Mouse (Mus musculus) stomach, embryonic 16.5 days (tissue): Measurements from ENCODE around the gene Pigo. TPM values are rescaled to one million over a fixed set of nuclear protein-coding genes. Genes with fewer than 3 reads are reported as not detected.

Source experiments
- ATAC-seq: fragments of 200-750 bp; cut with Nextera tagmentation; 2 replicates; pipeline ENCODE4 v1.8.0; 2017; ENCODE audit warnings: moderate number of reproducible peaks, moderate TSS enrichment; ENCODE audit not compliant: insufficient read depth, low FRiP score
- H3K27ac ChIP-seq: fragments of 300-500 bp; sonication (generic); 2 replicates; pipeline ENCODE4 v1.5.1; 2014; ENCODE audit warnings: low read length
- H3K27me3 ChIP-seq: fragments of 300-500 bp; sonication (generic); 2 replicates; pipeline ENCODE4 v1.6.1; 2014; ENCODE audit warnings: low read length, control low read depth, mixed read lengths; ENCODE audit not compliant: control insufficient read depth, insufficient read depth
- H3K36me3 ChIP-seq: fragments of 300-500 bp; sonication (generic); 2 replicates; pipeline ENCODE4 v1.6.1; 2014; ENCODE audit warnings: low read length; ENCODE audit not compliant: control insufficient read depth, insufficient read depth
- H3K4me1 ChIP-seq: fragments of 300-500 bp; sonication (generic); 2 replicates; pipeline ENCODE4 v1.6.1; 2014; ENCODE audit warnings: low read length, control low read depth, mixed read lengths; ENCODE audit not compliant: control insufficient read depth, insufficient read depth
- H3K4me2 ChIP-seq: fragments of 300-500 bp; sonication (generic); 2 replicates; pipeline ENCODE4 v1.6.1; 2014; ENCODE audit warnings: low read depth, low read length, mixed read lengths
- H3K4me3 ChIP-seq: fragments of 300-500 bp; sonication (generic); replicated peaks from 2 replicates; pipeline ENCODE4 v1.5.1; 2014; ENCODE audit warnings: mild to moderate bottlenecking, low read length
- H3K9ac ChIP-seq: fragments of 300-500 bp; sonication (generic); 2 replicates; pipeline ENCODE4 v1.6.1; 2014; ENCODE audit warnings: low read length
- H3K9me3 ChIP-seq: fragments of 300-500 bp; sonication (generic); replicated peaks from 2 replicates; pipeline ENCODE4 v1.6.1; 2016; ENCODE audit warnings: low read length, control low read depth; ENCODE audit not compliant: control insufficient read depth
- WGBS: fragments of 180-500 bp; shearing (Covaris S2); extraction: QIAGEN DNeasy Blood & Tissue Kit; methylation state at CpG from one replicate; pipeline ENCODE4 v1.1.7; 2014; 5-methylcytosine and 5-hydroxymethylcytosine counted together
- polyA plus RNA-seq: library from polyadenylated mRNA; unstranded; fragments of >200 nt; fragmentation: Nextera tagmentation; extraction: Ambion mirVana; gene quantifications from 2 replicates; pipeline ENCODE4 v1.2.1, GENCODE M21; 2015

Gene Pigo
- polyA plus RNA-seq, 1 experiment from 2014 or later, result 22.9 TPM

GRCm38 (mm10) chr4:43030780-43031230, 5.2 kb upstream of the Pigo start:
- WGBS, result 2% methylated on average over 28 of the region's 28 CpGs
- Histone ChIP-seq H3K27ac (peak overlapping the region; percentile 87), H3K4me3 (peak overlapping the region; percentile 81), H3K4me1 (peaks cover 13% of the 10 kb centered on the region), H3K9ac (peak overlapping the region; percentile 96), H3K4me2 (peak overlapping the region; percentile 84), H3K27me3 (no peaks in the 10 kb centered on the region), H3K36me3 (peaks cover 27% of the 10 kb centered on the region), H3K9me3 (no peaks in the 10 kb centered on the region)
- ATAC-seq, result peak; percentile 68

DNA sequence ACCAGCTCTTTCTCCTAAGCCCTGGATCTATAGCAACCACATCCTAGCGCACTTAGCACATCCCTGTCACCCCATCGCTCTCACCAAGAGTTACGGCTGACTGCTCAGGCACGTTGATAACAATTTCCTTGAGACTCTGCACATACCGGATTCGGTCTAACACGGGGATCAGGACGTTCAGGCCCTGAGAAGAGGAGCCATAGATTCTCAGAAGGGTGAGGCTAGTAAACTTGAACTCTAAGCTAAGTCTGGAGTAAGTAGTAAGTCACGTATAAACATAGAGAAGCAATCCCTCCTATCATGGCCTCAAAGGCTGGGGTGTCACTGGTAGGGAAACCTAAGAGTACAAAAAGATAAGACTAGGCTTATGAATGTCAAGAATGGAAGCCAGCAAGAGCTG, 4.7 kb upstream of the Pigo start:
- H3K27ac ChIP-seq, result peak overlapping the region; percentile 87; the same call in 1 of the 2 replicates
- H3K4me2 ChIP-seq, result peak overlapping the region; percentile 84
- H3K9ac ChIP-seq, result peak overlapping the region; percentile 96
- WGBS, result 70% methylated on average over 9 of the region's 9 CpGs
- H3K27me3 ChIP-seq, result no peaks in the 10 kb centered on the region
- peak overlapping the region; percentile 81 for H3K4me3 ChIP-seq
- H3K4me1 ChIP-seq, result peaks cover 13% of the 10 kb centered on the region
- no peak for ATAC-seq
- no peaks in the 10 kb centered on the region for H3K9me3 ChIP-seq
- peaks cover 27% of the 10 kb centered on the region for H3K36me3 ChIP-seq

DNA sequence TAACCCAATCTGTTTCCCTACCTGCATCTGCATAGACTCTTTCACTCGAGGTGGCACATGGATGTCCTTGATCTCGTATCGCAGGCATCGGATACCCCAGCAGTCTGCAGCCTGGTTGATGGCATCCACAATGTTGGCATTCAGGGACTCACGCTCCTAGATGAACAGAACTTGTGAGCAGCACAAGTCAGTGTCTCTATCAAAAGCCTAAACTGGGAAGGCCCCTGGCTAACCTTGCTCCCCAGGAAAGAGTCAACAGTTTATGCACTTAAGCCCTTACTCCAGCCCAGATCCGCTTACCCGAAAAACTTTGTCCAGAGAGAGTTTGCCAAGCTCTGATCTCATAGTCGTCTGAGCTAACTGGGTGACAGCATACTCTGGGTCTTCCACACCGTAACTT, 4.1 kb upstream of the Pigo start:
- 0 out of 2 replicates have a peak overlapping the region, but pooled peaks have one; percentile 84 for H3K4me2 ChIP-seq
- peaks cover 16% of the 10 kb centered on the region for H3K4me1 ChIP-seq
- ATAC-seq, result no peak
- peaks cover 27% of the 10 kb centered on the region for H3K36me3 ChIP-seq
- H3K9ac ChIP-seq, result no peak overlapping the region
- H3K27me3 ChIP-seq, result no peaks in the 10 kb centered on the region
- H3K9me3 ChIP-seq, result no peaks in the 10 kb centered on the region
- no peak overlapping the region for H3K4me3 ChIP-seq
- no peak overlapping the region for H3K27ac ChIP-seq
- WGBS, result 93% methylated on average over 9 of the region's 9 CpGs

DNA sequence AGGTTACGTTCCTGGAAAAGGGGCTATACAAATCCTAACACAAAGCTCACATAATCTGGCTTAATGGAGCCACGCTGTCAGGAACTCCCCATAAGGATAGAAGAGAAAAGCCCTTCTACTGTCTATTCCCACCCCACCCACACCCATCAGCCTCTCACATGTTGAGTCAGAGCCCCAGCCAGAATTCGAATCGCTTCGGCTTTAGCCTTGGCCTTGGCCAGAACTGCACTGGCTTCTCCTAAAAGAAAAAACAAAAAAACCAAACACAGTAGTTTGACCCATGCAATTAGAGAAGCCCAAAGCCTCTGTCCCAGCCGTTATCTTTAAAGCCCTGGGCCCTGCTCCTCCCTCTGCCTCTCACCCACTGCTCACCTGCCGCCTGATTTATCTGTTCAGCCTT, 3.5 kb upstream of the Pigo start:
- Histone ChIP-seq H3K4me3 (no peak overlapping the region), H3K27me3 (no peaks in the 10 kb centered on the region), H3K27ac (no peak overlapping the region), H3K9me3 (no peaks in the 10 kb centered on the region), H3K9ac (no peak overlapping the region), H3K4me1 (peaks cover 21% of the 10 kb centered on the region), H3K4me2 (no peak overlapping the region), H3K36me3 (peaks cover 24% of the 10 kb centered on the region; the same call in 1 of the 2 replicates)
- no peak for ATAC-seq
- 91% methylated on average over 7 of the region's 7 CpGs for WGBS

DNA sequence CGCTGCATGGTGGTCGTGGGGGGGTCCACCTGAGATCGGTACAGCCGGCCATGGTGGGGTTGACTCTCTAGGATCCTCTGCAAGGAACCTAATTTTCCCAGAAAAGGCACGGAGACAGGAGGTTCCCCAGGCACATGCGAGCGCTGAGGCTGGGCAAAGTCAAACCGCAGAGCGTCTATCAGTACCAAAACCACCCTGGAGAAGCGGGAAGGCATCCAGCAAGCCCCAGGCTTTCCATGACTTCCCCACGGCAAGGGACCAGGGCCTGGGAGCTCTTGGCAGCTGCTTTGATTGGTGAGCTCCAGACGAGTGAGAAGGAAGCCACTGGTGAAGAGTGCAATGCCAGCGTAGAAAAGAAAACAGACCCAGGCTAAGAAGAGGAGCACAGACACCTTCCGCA, 946 bp downstream of the Pigo start:
- 74% methylated on average over 14 of the region's 14 CpGs for WGBS
- Histone ChIP-seq H3K27ac (no peak overlapping the region), H3K36me3 (peaks cover 29% of the 10 kb centered on the region; the same call in 1 of the 2 replicates)

DNA sequence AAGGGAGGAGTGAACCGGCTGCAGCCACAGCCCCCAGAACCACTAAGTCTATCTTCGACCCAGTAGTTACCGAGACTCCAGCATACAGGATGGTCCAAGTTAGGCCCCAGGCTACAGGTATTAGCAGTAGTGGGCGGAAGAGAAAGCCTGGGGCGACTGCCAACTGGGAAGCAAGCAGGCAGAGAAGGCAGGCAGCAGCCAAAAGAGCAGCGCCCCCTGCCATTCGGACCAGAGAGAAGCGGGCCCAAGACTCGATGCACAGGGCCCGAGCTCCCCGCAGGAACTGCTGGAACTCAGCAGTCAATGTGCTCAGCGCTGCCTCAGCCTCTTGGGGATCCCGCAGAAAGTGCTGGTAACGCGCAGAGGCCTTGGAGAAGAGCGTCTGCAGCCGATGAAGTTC, 4.3 kb downstream of the Pigo start:
- no peak for ATAC-seq
- Histone ChIP-seq H3K9ac (no peak overlapping the region), H3K27ac (no peak overlapping the region), H3K4me1 (peaks cover 8% of the 10 kb centered on the region; the same call in 1 of the 2 replicates), H3K36me3 (peaks cover 9% of the 10 kb centered on the region; the same call in 1 of the 2 replicates), H3K27me3 (no peaks in the 10 kb centered on the region), H3K4me3 (no peak overlapping the region), H3K9me3 (no peaks in the 10 kb centered on the region), H3K4me2 (no peak overlapping the region)
- WGBS, result 75% methylated on average over 17 of the region's 17 CpGs

More for the DNA sequence above, 946 bp downstream of the Pigo start:
- Histone ChIP-seq H3K9me3 (no peaks in the 10 kb centered on the region), H3K4me2 (peak overlapping the region; percentile 66), H3K4me3 (peak overlapping the region; percentile 78), H3K27me3 (no peaks in the 10 kb centered on the region), H3K4me1 (peaks cover 8% of the 10 kb centered on the region), H3K9ac (peak overlapping the region; percentile 82)
- no peak for ATAC-seq

GRCm38 (mm10) chr4:43020876-43021275, 4.7 kb downstream of the Pigo start:
- no peaks in the 10 kb centered on the region for H3K9me3 ChIP-seq
- no peak overlapping the region for H3K9ac ChIP-seq
- H3K4me1 ChIP-seq, result peaks cover 8% of the 10 kb centered on the region; the same call in 1 of the 2 replicates
- WGBS, result 84% methylated on average over 16 of the region's 16 CpGs
- H3K36me3 ChIP-seq, result peaks cover 9% of the 10 kb centered on the region; the same call in 1 of the 2 replicates
- no peaks in the 10 kb centered on the region for H3K27me3 ChIP-seq
- H3K4me3 ChIP-seq, result no peak overlapping the region
- no peak for ATAC-seq
- no peak overlapping the region for H3K4me2 ChIP-seq
- H3K27ac ChIP-seq, result no peak overlapping the region

DNA sequence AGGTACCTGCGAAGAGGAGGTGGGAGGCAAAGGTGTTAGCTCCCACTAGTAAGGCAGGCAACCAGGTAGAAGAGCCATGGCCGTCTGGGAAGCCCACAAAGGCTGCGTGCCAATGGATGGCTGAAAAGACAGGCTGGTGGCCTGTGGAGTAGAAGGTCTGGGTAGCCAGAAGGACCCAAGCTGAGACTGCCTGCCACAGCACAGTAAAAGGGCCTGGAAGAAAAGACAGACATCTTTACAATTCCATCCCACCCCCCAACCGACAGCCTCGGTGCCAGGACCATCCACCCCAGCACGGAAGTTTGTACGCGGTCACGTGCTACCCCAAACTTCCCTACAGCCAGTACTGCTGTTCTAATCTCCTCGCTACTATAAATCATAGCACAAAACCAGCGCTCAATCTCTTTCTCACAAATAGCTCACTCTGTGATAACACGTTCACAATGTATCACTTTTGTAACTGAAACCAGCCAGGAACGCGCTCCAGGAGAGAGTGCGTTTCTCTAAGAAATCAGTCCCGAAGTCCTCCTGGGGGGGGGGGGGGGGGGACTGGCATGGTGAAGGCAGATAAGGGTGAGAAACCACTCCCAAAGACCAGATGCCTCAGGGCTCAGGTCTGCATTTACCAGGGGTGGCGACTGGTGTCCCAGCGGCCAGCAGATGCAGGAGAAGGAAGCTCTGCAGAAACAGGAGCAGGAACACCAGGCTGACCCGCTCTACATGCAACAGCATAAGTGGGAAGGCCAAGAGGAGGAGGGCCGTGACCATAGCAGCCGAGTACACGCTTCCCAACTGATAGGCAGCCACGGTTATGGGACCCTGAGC, 5.8 kb downstream of the Pigo start:
- Histone ChIP-seq H3K4me2 (no peak overlapping the region), H3K27me3 (no peaks in the 10 kb centered on the region), H3K36me3 (peaks cover 9% of the 10 kb centered on the region; the same call in 1 of the 2 replicates), H3K4me3 (no peak overlapping the region), H3K9ac (no peak overlapping the region), H3K4me1 (peaks cover 6% of the 10 kb centered on the region; the same call in 1 of the 2 replicates), H3K27ac (no peak overlapping the region), H3K9me3 (no peaks in the 10 kb centered on the region)
- ATAC-seq, result no peak
- WGBS, result 91% methylated on average over 23 of the region's 23 CpGs

DNA sequence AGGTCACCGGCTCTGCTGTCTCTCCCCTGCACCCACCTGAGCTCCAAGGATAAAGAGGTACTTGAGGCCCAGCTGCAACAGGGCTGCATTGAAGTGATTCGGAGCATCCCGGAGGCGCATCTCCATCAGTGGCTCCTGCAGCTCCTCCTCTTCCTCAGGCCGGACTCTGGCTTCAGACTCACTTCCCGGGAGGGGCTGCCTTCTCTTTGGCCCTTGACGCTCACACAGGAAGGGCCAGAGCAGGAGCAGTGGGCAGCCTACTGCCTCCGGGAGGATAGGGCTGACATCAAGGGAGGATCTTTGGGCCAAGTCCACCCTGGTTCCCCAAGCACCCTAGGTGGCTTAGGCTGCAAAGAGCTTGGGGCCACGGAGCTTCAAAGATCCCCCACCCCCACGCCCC, 6.4 kb downstream of the Pigo start:
- no peak overlapping the region for H3K9ac ChIP-seq
- H3K4me2 ChIP-seq, result no peak overlapping the region
- no peak for ATAC-seq
- whole genome bisulfite sequencing, result 88% methylated on average over 10 of the region's 10 CpGs
- H3K36me3 ChIP-seq, result peaks cover 9% of the 10 kb centered on the region; the same call in 1 of the 2 replicates
- no peaks in the 10 kb centered on the region for H3K27me3 ChIP-seq
- no peaks in the 10 kb centered on the region for H3K4me1 ChIP-seq
- H3K4me3 ChIP-seq, result no peak overlapping the region
- no peak overlapping the region for H3K27ac ChIP-seq
- no peaks in the 10 kb centered on the region for H3K9me3 ChIP-seq
